In genomic region chr15:103290843-103291242, GRCm38 (mm10) we compare ENCODE assay signal across 25 mouse cellular contexts. TPM values are rescaled to one million over a fixed set of nuclear protein-coding genes. Genes with fewer than 3 reads are reported as not detected.
DNase-seq lines count a peak whose midpoint lies in the region; ATAC-seq lines count a peak whose summit lies in the region.
"Had no signal": no experiment of that assay in that cellular context is flagged by ENCODE, and none has a peak within 500 bp of the region (broad histone marks: within the 10 kb centered on the region; RNA-seq: fewer than 3 reads in every experiment).

No protein-coding gene starts in this region.

- no peak overlapping the region for H3K4me3 ChIP-seq in embryonic facial prominence, embryonic 12.5 days
- H3K4me3 ChIP-seq in embryonic facial prominence, embryonic 10.5 days, result no peak overlapping the region
- no peak overlapping the region for H3K4me3 ChIP-seq in kidney, embryonic 14.5 days (ENCODE audit: low read length)
- H3K4me3 ChIP-seq in hindbrain, embryonic 15.5 days, result no peak overlapping the region
- no peak overlapping the region for H3K4me3 ChIP-seq in limb, embryonic 15.5 days
- H3K4me3 ChIP-seq: embryonic facial prominence, embryonic 15.5 days; heart, embryonic 10.5 days; midbrain, embryonic 12.5 days had no signal

- peaks cover 31% of the 10 kb centered on the region for H3K4me1 ChIP-seq in embryonic facial prominence, embryonic 12.5 days
- H3K4me1 ChIP-seq in embryonic facial prominence, embryonic 10.5 days, result peaks cover 30% of the 10 kb centered on the region
- peaks cover 29% of the 10 kb centered on the region for H3K4me1 ChIP-seq in kidney, embryonic 14.5 days (ENCODE audit: control insufficient read depth, insufficient read depth, low read length)
- H3K4me1 ChIP-seq in hindbrain, embryonic 15.5 days (replicated peaks), result peaks cover 28% of the 10 kb centered on the region
- H3K4me1 ChIP-seq in limb, embryonic 15.5 days, result peaks cover 50% of the 10 kb centered on the region

- no peak overlapping the region for H3K9ac ChIP-seq in embryonic facial prominence, embryonic 12.5 days
- no peak overlapping the region for H3K9ac ChIP-seq in kidney, embryonic 14.5 days (ENCODE audit: low read depth, low read length)
- no peak overlapping the region for H3K9ac ChIP-seq in hindbrain, embryonic 15.5 days
- H3K9ac ChIP-seq in limb, embryonic 15.5 days, result no peak overlapping the region
- H3K9ac ChIP-seq: embryonic facial prominence, embryonic 15.5 days; liver, embryonic 14.5 days; lung, embryonic 14.5 days had no signal

- ATAC-seq in embryonic facial prominence, embryonic 12.5 days (ENCODE audit: insufficient number of reproducible peaks, insufficient read depth, low FRiP score, low TSS enrichment), result no peak
- ATAC-seq in kidney, embryonic 14.5 days (ENCODE audit: low FRiP score, low TSS enrichment), result peak; percentile 16; the same call in 1 of the 2 replicates
- ATAC-seq in hindbrain, embryonic 15.5 days (ENCODE audit: low FRiP score, low read depth), result peak; percentile 47; the same call in 1 of the 2 replicates
- no peak for ATAC-seq in limb, embryonic 15.5 days (ENCODE audit: insufficient number of reproducible peaks, low FRiP score, low TSS enrichment, low read depth)
- ATAC-seq: activated CD4-positive, CD25-positive, alpha-beta regulatory T cell, adult 4 months; forebrain, embryonic 16.5 days had no signal

- peaks cover 45% of the 10 kb centered on the region for H3K36me3 ChIP-seq in embryonic facial prominence, embryonic 12.5 days
- peaks cover 77% of the 10 kb centered on the region for H3K36me3 ChIP-seq in embryonic facial prominence, embryonic 10.5 days (replicated peaks)
- peaks cover 42% of the 10 kb centered on the region for H3K36me3 ChIP-seq in kidney, embryonic 14.5 days (ENCODE audit: control insufficient read depth, insufficient read depth, low read length)
- peaks cover 18% of the 10 kb centered on the region for H3K36me3 ChIP-seq in hindbrain, embryonic 15.5 days
- H3K36me3 ChIP-seq in limb, embryonic 15.5 days, result peaks cover 43% of the 10 kb centered on the region

- H3K27me3 ChIP-seq in embryonic facial prominence, embryonic 12.5 days, result no peaks in the 10 kb centered on the region
- no peaks in the 10 kb centered on the region for H3K27me3 ChIP-seq in embryonic facial prominence, embryonic 10.5 days (replicated peaks; ENCODE audit: low read depth, poor library complexity, severe bottlenecking)
- H3K27me3 ChIP-seq in kidney, embryonic 14.5 days (ENCODE audit: control insufficient read depth, insufficient read depth, low read length), result no peaks in the 10 kb centered on the region
- no peaks in the 10 kb centered on the region for H3K27me3 ChIP-seq in hindbrain, embryonic 15.5 days
- no peaks in the 10 kb centered on the region for H3K27me3 ChIP-seq in limb, embryonic 15.5 days
- H3K27me3 ChIP-seq: embryonic facial prominence, embryonic 15.5 days; midbrain, embryonic 12.5 days had no signal

- intact Hi-C loops in heart, postnatal 10 days (cut with DNase I), result no loop called here

- 90% methylated on average over 9 of the region's 9 CpGs for WGBS in embryonic facial prominence, embryonic 12.5 days
- 94% methylated on average over 9 of the region's 9 CpGs for WGBS in embryonic facial prominence, embryonic 10.5 days
- 42% methylated on average over 9 of the region's 9 CpGs for WGBS in kidney, embryonic 14.5 days
- WGBS in hindbrain, embryonic 15.5 days, result 83% methylated on average over 9 of the region's 9 CpGs
- 45% methylated on average over 9 of the region's 9 CpGs for WGBS in limb, embryonic 15.5 days

- peaks cover 3% of the 10 kb centered on the region; the same call in 1 of the 2 replicates for H3K9me3 ChIP-seq in embryonic facial prominence, embryonic 12.5 days
- H3K9me3 ChIP-seq in embryonic facial prominence, embryonic 10.5 days, result no peaks in the 10 kb centered on the region
- H3K9me3 ChIP-seq in kidney, embryonic 14.5 days (ENCODE audit: control insufficient read depth, low read length), result no peaks in the 10 kb centered on the region
- H3K9me3 ChIP-seq in hindbrain, embryonic 15.5 days, result no peaks in the 10 kb centered on the region
- no peaks in the 10 kb centered on the region for H3K9me3 ChIP-seq in limb, embryonic 15.5 days
- H3K9me3 ChIP-seq: embryonic facial prominence, embryonic 15.5 days; heart, embryonic 10.5 days; midbrain, embryonic 12.5 days had no signal

- 0 out of 2 replicates have a peak overlapping the region, but pooled peaks have one; percentile 69 for H3K27ac ChIP-seq in embryonic facial prominence, embryonic 12.5 days
- H3K27ac ChIP-seq in embryonic facial prominence, embryonic 10.5 days (replicated peaks), result no peak overlapping the region
- H3K27ac ChIP-seq in kidney, embryonic 14.5 days (ENCODE audit: low read depth, low read length), result peak overlapping the region; percentile 59; the same call in 1 of the 2 replicates
- 0 out of 2 replicates have a peak overlapping the region, but pooled peaks have one; percentile 7 for H3K27ac ChIP-seq in hindbrain, embryonic 15.5 days (replicated peaks)
- peak overlapping the region; percentile 47; the same call in 1 of the 2 replicates for H3K27ac ChIP-seq in limb, embryonic 15.5 days
- H3K27ac ChIP-seq: embryonic facial prominence, embryonic 15.5 days; heart, embryonic 10.5 days; liver, embryonic 14.5 days had no signal

- no peak overlapping the region for H3K4me2 ChIP-seq in embryonic facial prominence, embryonic 12.5 days (replicated peaks)
- no peak overlapping the region for H3K4me2 ChIP-seq in kidney, embryonic 14.5 days (replicated peaks; ENCODE audit: low read depth, low read length)
- no peak overlapping the region for H3K4me2 ChIP-seq in hindbrain, embryonic 15.5 days
- H3K4me2 ChIP-seq in limb, embryonic 15.5 days, result no peak overlapping the region
- H3K4me2 ChIP-seq: embryonic facial prominence, embryonic 15.5 days; lung, embryonic 14.5 days; midbrain, embryonic 12.5 days had no signal

- no peak for DNase-seq in embryonic facial prominence, embryonic 10.5 days (ENCODE audit: low spot score)
- DNase-seq in kidney, adult 18-20 months, result no peak
- DNase-seq in heart, postnatal 10 days, result no peak
- DNase-seq in urinary bladder, adult 2 months (ENCODE audit: low spot score), result no peak
- DNase-seq: adrenal gland, postnatal 10 days; cerebellum, adult 2 months; cerebellum, postnatal 36 days; embryo, embryonic 11 days; gastrocnemius, postnatal 10 days; left cerebral cortex, postnatal 4 days; lung, embryonic 14.5 days had no signal

RNA-seq across cellular contexts. Expression of gene Copz1, which starts 18.3 kb away (rescaled TPM):
- polyA plus RNA-seq in embryonic facial prominence, embryonic 12.5 days (2016; fragmentation: Nextera tagmentation; extraction: Ambion mirVana), result 257 and 268 TPM in 2 replicates
- polyA plus RNA-seq in embryonic facial prominence, embryonic 10.5 days (2016; fragmentation: Nextera tagmentation; extraction: Ambion mirVana), result 281 and 285 TPM in 2 replicates
- polyA plus RNA-seq in kidney, embryonic 14.5 days (2014; fragmentation: Nextera tagmentation; extraction: Ambion mirVana), result 290 and 322 TPM in 2 replicates
- polyA plus RNA-seq in hindbrain, embryonic 15.5 days (2015; fragmentation: Nextera tagmentation; extraction: Ambion mirVana), result 200 and 208 TPM in 2 replicates
- polyA plus RNA-seq in limb, embryonic 15.5 days (2015; fragmentation: Nextera tagmentation; extraction: Ambion mirVana), result 270 and 286 TPM in 2 replicates
- total RNA-seq in heart, postnatal 10 days (2021), result 10 to 100 TPM; 81.2 to 83.3 TPM
- 125 and 135 TPM in 2 replicates for polyA plus RNA-seq in urinary bladder, adult 2 months (2012; rRNA removed)

RNA-seq across cellular contexts. Expression of gene Gpr84, which starts 19.6 kb away (rescaled TPM):
- polyA plus RNA-seq in embryonic facial prominence, embryonic 12.5 days (2016; fragmentation: Nextera tagmentation; extraction: Ambion mirVana), result 0.47 and 0.67 TPM in 2 replicates
- 0.16 and 0.29 TPM in 2 replicates for polyA plus RNA-seq in embryonic facial prominence, embryonic 10.5 days (2016; fragmentation: Nextera tagmentation; extraction: Ambion mirVana)
- 0.47 and 0.69 TPM in 2 replicates for polyA plus RNA-seq in kidney, embryonic 14.5 days (2014; fragmentation: Nextera tagmentation; extraction: Ambion mirVana)
- 0.41 and 0.44 TPM in 2 replicates for polyA plus RNA-seq in hindbrain, embryonic 15.5 days (2015; fragmentation: Nextera tagmentation; extraction: Ambion mirVana)
- 0.20 and 0.36 TPM in 2 replicates for polyA plus RNA-seq in limb, embryonic 15.5 days (2015; fragmentation: Nextera tagmentation; extraction: Ambion mirVana)
- not detected for total RNA-seq in heart, postnatal 10 days (2021)
- polyA plus RNA-seq in urinary bladder, adult 2 months (2012; rRNA removed), result not detected in 2 replicates
- total RNA-seq: adrenal gland, postnatal 10 days had no signal
- polyA plus RNA-seq: activated CD4-positive, CD25-positive, alpha-beta regulatory T cell, adult 4 months; heart, embryonic 16.5 days; lung, embryonic 14.5 days; thymus, postnatal 0 days had no signal

RNA-seq across cellular contexts. Expression of gene Nfe2, which starts 32.6 kb away (rescaled TPM):
- 4.9 and 5.2 TPM in 2 replicates for polyA plus RNA-seq in embryonic facial prominence, embryonic 12.5 days (2016; fragmentation: Nextera tagmentation; extraction: Ambion mirVana)
- 4.7 and 5.9 TPM in 2 replicates for polyA plus RNA-seq in embryonic facial prominence, embryonic 10.5 days (2016; fragmentation: Nextera tagmentation; extraction: Ambion mirVana)
- polyA plus RNA-seq in kidney, embryonic 14.5 days (2014; fragmentation: Nextera tagmentation; extraction: Ambion mirVana), result 3.1 and 3.9 TPM in 2 replicates
- polyA plus RNA-seq in hindbrain, embryonic 15.5 days (2015; fragmentation: Nextera tagmentation; extraction: Ambion mirVana), result 0.58 and 0.89 TPM in 2 replicates
- polyA plus RNA-seq in limb, embryonic 15.5 days (2015; fragmentation: Nextera tagmentation; extraction: Ambion mirVana), result 1.5 and 2.2 TPM in 2 replicates
- total RNA-seq in heart, postnatal 10 days (2021), result 1 to 10 TPM in 1 of 2 experiments, under 1 TPM in 1; 0.30 to 1.0 TPM
- 0.28 and 0.34 TPM in 2 replicates for polyA plus RNA-seq in urinary bladder, adult 2 months (2012; rRNA removed)
- total RNA-seq: layer of hippocampus, postnatal 14 days; left cerebral cortex, adult 8-10 months; left cerebral cortex, postnatal 4 days had no signal

RNA-seq across cellular contexts. Expression of gene Zfp385a, which starts 49.0 kb away (rescaled TPM):
- polyA plus RNA-seq in embryonic facial prominence, embryonic 12.5 days (2016; fragmentation: Nextera tagmentation; extraction: Ambion mirVana), result 12.6 and 14.5 TPM in 2 replicates
- polyA plus RNA-seq in embryonic facial prominence, embryonic 10.5 days (2016; fragmentation: Nextera tagmentation; extraction: Ambion mirVana), result 22.1 and 22.7 TPM in 2 replicates
- polyA plus RNA-seq in kidney, embryonic 14.5 days (2014; fragmentation: Nextera tagmentation; extraction: Ambion mirVana), result 12.3 and 18.2 TPM in 2 replicates
- 22.6 and 26.6 TPM in 2 replicates for polyA plus RNA-seq in hindbrain, embryonic 15.5 days (2015; fragmentation: Nextera tagmentation; extraction: Ambion mirVana)
- 17.1 and 19.4 TPM in 2 replicates for polyA plus RNA-seq in limb, embryonic 15.5 days (2015; fragmentation: Nextera tagmentation; extraction: Ambion mirVana)
- total RNA-seq in heart, postnatal 10 days (2021), result 10 to 100 TPM; 24.3 to 26.2 TPM
- 9.9 and 15.6 TPM in 2 replicates for polyA plus RNA-seq in urinary bladder, adult 2 months (2012; rRNA removed)
- polyA plus RNA-seq: activated CD4-positive, CD25-positive, alpha-beta regulatory T cell, adult 4 months had no signal

RNA-seq across cellular contexts. Expression of gene Hnrnpa1, which starts 50.6 kb away (rescaled TPM):
- 1,204 and 1,244 TPM in 2 replicates for polyA plus RNA-seq in embryonic facial prominence, embryonic 12.5 days (2016; fragmentation: Nextera tagmentation; extraction: Ambion mirVana)
- polyA plus RNA-seq in embryonic facial prominence, embryonic 10.5 days (2016; fragmentation: Nextera tagmentation; extraction: Ambion mirVana), result 1,897 and 1,928 TPM in 2 replicates
- polyA plus RNA-seq in kidney, embryonic 14.5 days (2014; fragmentation: Nextera tagmentation; extraction: Ambion mirVana), result 1,180 and 1,314 TPM in 2 replicates
- polyA plus RNA-seq in hindbrain, embryonic 15.5 days (2015; fragmentation: Nextera tagmentation; extraction: Ambion mirVana), result 629 and 665 TPM in 2 replicates
- polyA plus RNA-seq in limb, embryonic 15.5 days (2015; fragmentation: Nextera tagmentation; extraction: Ambion mirVana), result 593 and 673 TPM in 2 replicates
- total RNA-seq in heart, postnatal 10 days (2021), result 100 to 1,000 TPM; 299 to 318 TPM
- 323 and 341 TPM in 2 replicates for polyA plus RNA-seq in urinary bladder, adult 2 months (2012; rRNA removed)

Comparison
In these comparisons a context has a peak if more than half of its experiments do, and no peak if none do; other contexts are left out.
1. ATAC-seq: peak in kidney, embryonic 14.5 days (single experiment) and hindbrain, embryonic 15.5 days (single experiment); none in embryonic facial prominence, embryonic 12.5 days (single experiment) and limb, embryonic 15.5 days (single experiment).